Mouse (Mus musculus): ENCODE results near the gene Plekha5. TPM values are rescaled to one million over a fixed set of nuclear protein-coding genes. Genes with fewer than 3 reads are reported as not detected.

Plekha5 gene
- polyA plus RNA-seq, 1 experiment from 2014 or later: 39.0 TPM

DNA sequence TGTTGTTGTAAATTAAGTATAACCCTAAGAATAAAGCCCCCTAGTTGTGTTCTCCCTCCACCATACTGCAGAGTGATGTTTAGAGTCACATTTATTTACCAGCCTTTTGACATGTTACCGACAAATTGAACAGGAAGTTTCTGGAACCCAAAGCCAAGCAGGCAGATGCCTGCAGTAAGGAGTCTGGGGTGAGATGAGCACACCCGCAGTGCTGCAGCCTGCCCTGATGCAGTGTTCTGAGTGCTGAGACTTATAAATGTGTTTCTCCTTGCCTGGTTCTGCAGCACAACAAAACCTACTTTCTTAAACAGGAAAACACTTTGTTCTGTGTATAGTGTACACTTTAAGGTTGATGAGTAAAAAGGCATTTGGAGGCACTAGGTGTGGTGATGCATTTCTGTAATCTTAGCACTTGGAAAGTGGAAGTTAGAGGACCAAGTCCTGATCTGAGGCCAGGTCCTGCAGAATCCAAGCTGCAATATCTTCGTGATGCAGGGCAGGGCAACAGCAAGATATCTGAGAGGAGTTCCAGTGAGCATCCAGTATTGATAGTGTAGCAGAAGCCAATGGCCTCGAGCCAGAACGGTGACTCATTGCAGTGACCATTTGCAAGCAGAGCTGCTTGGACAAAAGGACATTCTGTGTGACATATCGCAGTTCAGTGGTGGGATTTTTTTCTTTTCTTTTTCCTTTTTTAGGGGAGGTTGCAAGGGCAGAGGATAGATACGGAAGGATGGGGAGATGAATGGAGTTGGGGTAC lies 58.0 kb downstream of the Plekha5 start:
- no peaks in the 10 kb centered on the region for H3K36me3 ChIP-seq (ENCODE audit: insufficient read depth, low read length)
- H3K4me2 ChIP-seq (ENCODE audit: low read length): no peak overlapping the region
- H3K27me3 ChIP-seq (ENCODE audit: insufficient read depth, low read length): no peaks in the 10 kb centered on the region
- 58% methylated on average over 7 of the region's 7 CpGs for WGBS
- no peak overlapping the region for H3K27ac ChIP-seq
- ATAC-seq (replicated peaks; ENCODE audit: low FRiP score, low read depth): no peak
- H3K4me3 ChIP-seq (replicated peaks; ENCODE audit: low read depth, low read length): no peak overlapping the region
- DNase-seq (ENCODE audit: low spot score): peak; percentile 46
- 0 out of 2 replicates have a peak, but pooled peaks cover under 1% of the 10 kb centered on the region for H3K4me1 ChIP-seq (replicated peaks; ENCODE audit: insufficient read depth, low read length)
- H3K9ac ChIP-seq (ENCODE audit: low read depth, low read length): no peak overlapping the region
- no peaks in the 10 kb centered on the region for H3K9me3 ChIP-seq (replicated peaks; ENCODE audit: low read length)
- no peak for TF ChIP-seq CTCF (IDR thresholded peaks at IDR 0.05; ENCODE audit: low read depth)

DNA sequence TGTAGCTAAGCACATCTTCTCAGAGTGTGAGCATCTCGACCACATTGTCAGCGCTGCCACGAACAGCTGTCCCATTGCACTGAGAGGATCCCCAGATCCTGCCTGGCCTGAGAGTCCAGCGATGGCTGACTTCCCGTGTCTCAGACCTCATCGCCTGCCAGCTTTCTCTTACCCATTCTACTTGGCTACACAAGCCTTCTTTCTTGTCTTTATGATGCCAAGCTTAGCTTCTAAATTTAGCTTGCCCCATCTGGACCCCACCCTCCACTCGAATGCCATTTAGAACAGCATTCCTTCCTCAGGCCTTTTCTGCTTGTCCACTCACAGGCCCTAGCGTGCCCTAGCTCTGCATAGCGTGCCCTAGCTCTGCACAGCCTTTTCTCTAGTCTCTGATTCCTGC lies 60.3 kb downstream of the Plekha5 start:
- Histone ChIP-seq H3K4me3 (replicated peaks; ENCODE audit: low read depth, low read length) (no peak overlapping the region), H3K9ac (ENCODE audit: low read depth, low read length) (no peak overlapping the region), H3K9me3 (replicated peaks; ENCODE audit: low read length) (no peaks in the 10 kb centered on the region), H3K4me2 (ENCODE audit: low read length) (no peak overlapping the region), H3K27me3 (ENCODE audit: insufficient read depth, low read length) (no peaks in the 10 kb centered on the region), H3K36me3 (ENCODE audit: insufficient read depth, low read length) (no peaks in the 10 kb centered on the region), H3K4me1 (replicated peaks; ENCODE audit: insufficient read depth, low read length) (0 out of 2 replicates have a peak, but pooled peaks cover 8% of the 10 kb centered on the region), H3K27ac (no peak overlapping the region)
- no peak for TF ChIP-seq CTCF (IDR thresholded peaks at IDR 0.05; ENCODE audit: low read depth)
- 85% methylated on average over 9 of the region's 9 CpGs for WGBS
- ATAC-seq (replicated peaks; ENCODE audit: low FRiP score, low read depth): no peak
- DNase-seq (ENCODE audit: low spot score): no peak

DNA sequence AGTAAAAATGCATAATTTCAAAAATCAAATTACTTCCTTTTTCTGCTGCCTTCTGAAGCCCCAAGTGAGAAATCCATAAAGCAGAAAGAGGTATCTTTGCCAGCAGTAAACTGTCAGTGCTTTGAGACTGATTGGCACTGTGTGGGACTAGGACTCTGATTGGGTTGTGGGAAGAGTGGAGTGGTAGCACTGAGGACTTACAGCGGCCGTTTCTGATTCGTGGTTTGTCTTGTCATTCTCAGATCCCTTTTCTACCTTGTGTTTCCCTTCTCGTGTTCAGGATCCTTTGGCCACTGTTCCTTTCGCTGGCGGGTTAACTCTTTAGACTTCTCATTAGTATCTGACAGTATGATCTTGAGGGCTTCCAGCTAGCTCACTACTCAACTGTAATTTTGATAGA lies 61.8 kb downstream of the Plekha5 start:
- Histone ChIP-seq H3K27ac (no peak overlapping the region), H3K4me3 (replicated peaks; ENCODE audit: low read depth, low read length) (no peak overlapping the region), H3K9ac (ENCODE audit: low read depth, low read length) (no peak overlapping the region), H3K4me1 (replicated peaks; ENCODE audit: insufficient read depth, low read length) (0 out of 2 replicates have a peak, but pooled peaks cover 8% of the 10 kb centered on the region), H3K36me3 (ENCODE audit: insufficient read depth, low read length) (no peaks in the 10 kb centered on the region), H3K9me3 (replicated peaks; ENCODE audit: low read length) (no peaks in the 10 kb centered on the region), H3K4me2 (ENCODE audit: low read length) (no peak overlapping the region), H3K27me3 (ENCODE audit: insufficient read depth, low read length) (no peaks in the 10 kb centered on the region)
- WGBS: 77% methylated on average over 6 of the region's 6 CpGs
- DNase-seq (ENCODE audit: low spot score): no peak
- ATAC-seq (replicated peaks; ENCODE audit: low FRiP score, low read depth): no peak
- no peak for TF ChIP-seq CTCF (IDR thresholded peaks at IDR 0.05; ENCODE audit: low read depth)

DNA sequence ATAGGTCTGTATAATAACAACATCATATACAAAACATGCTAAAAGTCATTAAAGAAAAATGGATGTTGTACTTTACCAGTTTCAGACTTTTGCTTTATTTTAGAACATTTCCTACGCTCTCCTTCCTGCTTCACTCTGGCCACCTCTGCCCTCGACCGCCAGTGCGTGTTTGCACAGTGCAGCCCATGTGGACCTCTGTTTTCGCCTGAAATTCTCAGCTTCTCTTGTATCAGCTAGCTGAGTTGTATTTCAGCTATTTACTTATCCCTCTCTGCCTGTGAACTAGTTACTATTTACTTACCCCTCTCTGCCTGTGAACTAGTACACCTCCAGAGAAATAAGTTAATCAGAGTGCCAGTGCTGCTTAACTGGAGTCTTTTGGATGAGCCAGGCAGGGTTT lies 62.8 kb downstream of the Plekha5 start:
- Histone ChIP-seq H3K27me3 (ENCODE audit: insufficient read depth, low read length) (no peaks in the 10 kb centered on the region), H3K9ac (ENCODE audit: low read depth, low read length) (no peak overlapping the region), H3K36me3 (ENCODE audit: insufficient read depth, low read length) (no peaks in the 10 kb centered on the region), H3K4me2 (ENCODE audit: low read length) (no peak overlapping the region), H3K27ac (no peak overlapping the region), H3K4me3 (replicated peaks; ENCODE audit: low read depth, low read length) (no peak overlapping the region), H3K4me1 (replicated peaks; ENCODE audit: insufficient read depth, low read length) (0 out of 2 replicates have a peak, but pooled peaks cover 8% of the 10 kb centered on the region), H3K9me3 (replicated peaks; ENCODE audit: low read length) (no peaks in the 10 kb centered on the region)
- WGBS: 70% methylated on average over 5 of the region's 5 CpGs
- ATAC-seq (replicated peaks; ENCODE audit: low FRiP score, low read depth): no peak
- DNase-seq (ENCODE audit: low spot score): no peak
- no peak for TF ChIP-seq CTCF (IDR thresholded peaks at IDR 0.05; ENCODE audit: low read depth)

GRCm38 (mm10) chr6:140487489-140487888 lies 63.6 kb downstream of the Plekha5 start:
- 62% methylated on average over 6 of the region's 6 CpGs for WGBS
- ATAC-seq (replicated peaks; ENCODE audit: low FRiP score, low read depth) (peak; percentile 36; the same call in 1 of the 2 replicates), DNase-seq (ENCODE audit: low spot score) (peak; percentile 55)
- Histone ChIP-seq H3K36me3 (ENCODE audit: insufficient read depth, low read length) (no peaks in the 10 kb centered on the region), H3K4me1 (replicated peaks; ENCODE audit: insufficient read depth, low read length) (0 out of 2 replicates have a peak, but pooled peaks cover 8% of the 10 kb centered on the region), H3K4me3 (replicated peaks; ENCODE audit: low read depth, low read length) (no peak overlapping the region), H3K27me3 (ENCODE audit: insufficient read depth, low read length) (no peaks in the 10 kb centered on the region), H3K9ac (ENCODE audit: low read depth, low read length) (no peak overlapping the region), H3K4me2 (ENCODE audit: low read length) (no peak overlapping the region), H3K9me3 (replicated peaks; ENCODE audit: low read length) (no peaks in the 10 kb centered on the region), H3K27ac (no peak overlapping the region)
- TF ChIP-seq CTCF (IDR thresholded peaks at IDR 0.05; ENCODE audit: low read depth): no peak

DNA sequence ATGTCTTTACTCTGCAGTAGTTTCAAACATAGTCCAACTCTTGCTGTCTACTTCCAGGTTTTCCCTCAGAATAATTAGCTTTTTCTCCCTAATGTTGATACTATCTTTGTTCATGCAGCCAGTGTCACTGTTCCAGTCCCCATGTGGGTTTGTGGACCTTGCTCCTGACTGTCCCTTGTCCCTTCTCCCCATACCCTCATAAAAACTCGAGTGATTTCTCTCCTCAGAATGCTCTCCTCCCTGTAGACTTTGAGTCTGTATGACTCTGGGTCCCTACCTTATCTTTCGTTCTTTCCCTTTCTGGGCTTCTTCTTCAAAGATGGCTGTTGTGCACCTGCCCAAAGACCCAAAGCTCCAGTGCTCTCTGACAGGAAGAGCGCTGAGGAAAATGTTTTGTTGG lies 64.8 kb downstream of the Plekha5 start:
- no peak for ATAC-seq (replicated peaks; ENCODE audit: low FRiP score, low read depth)
- 83% methylated on average over 3 of the region's 3 CpGs for WGBS
- H3K9ac ChIP-seq (ENCODE audit: low read depth, low read length): no peak overlapping the region

More for the DNA sequence above, 64.8 kb downstream of the Plekha5 start:
- H3K36me3 ChIP-seq (ENCODE audit: insufficient read depth, low read length): no peaks in the 10 kb centered on the region
- no peaks in the 10 kb centered on the region for H3K27me3 ChIP-seq (ENCODE audit: insufficient read depth, low read length)
- H3K9me3 ChIP-seq (replicated peaks; ENCODE audit: low read length): no peaks in the 10 kb centered on the region
- no peak overlapping the region for H3K4me2 ChIP-seq (ENCODE audit: low read length)
- H3K27ac ChIP-seq: no peak overlapping the region
- no peak for DNase-seq (ENCODE audit: low spot score)
- TF ChIP-seq CTCF (IDR thresholded peaks at IDR 0.05; ENCODE audit: low read depth): no peak
- H3K4me1 ChIP-seq (replicated peaks; ENCODE audit: insufficient read depth, low read length): 0 out of 2 replicates have a peak, but pooled peaks cover 8% of the 10 kb centered on the region
- no peak overlapping the region for H3K4me3 ChIP-seq (replicated peaks; ENCODE audit: low read depth, low read length)

All from kidney, postnatal 0 days (tissue).